Mouse (Mus musculus): ENCODE measurements around the gene Cldn10.
"Not testable (repeated sequence)": the region's sequence is repeated elsewhere in the genome, so short reads cannot be mapped to it uniquely, and the experiment has no call there.

Gene Cldn10

GRCm38 (mm10) chr14:118782241-118782640, 5.5 kb upstream of the Cldn10 start:
- DNase-seq (ENCODE audit: low spot score), result peak; percentile 34

- DNase-seq (ENCODE audit: low spot score), result peak; percentile 32
These were observed 4.3 kb upstream of the Cldn10 start for GRCm38 (mm10) chr14:118783326-118783935.

- DNase-seq (ENCODE audit: low spot score), result no peak
These were observed 2.5 kb downstream of the Cldn10 start for GRCm38 (mm10) chr14:118790217-118790616.

- DNase-seq (ENCODE audit: low spot score), result no peak
These were observed 5.2 kb downstream of the Cldn10 start for GRCm38 (mm10) chr14:118792957-118793356.

- no peak for DNase-seq (ENCODE audit: low spot score)
These were observed 5.7 kb downstream of the Cldn10 start for GRCm38 (mm10) chr14:118793416-118793815.

- no peak for DNase-seq (ENCODE audit: low spot score)
These were observed 6.5 kb downstream of the Cldn10 start for GRCm38 (mm10) chr14:118794196-118794595.

- no peak for DNase-seq (ENCODE audit: low spot score)
These were observed 7.2 kb downstream of the Cldn10 start for GRCm38 (mm10) chr14:118794893-118795292.

- no peak for DNase-seq (ENCODE audit: low spot score)
These were observed 8.4 kb downstream of the Cldn10 start for GRCm38 (mm10) chr14:118795915-118796693.

GRCm38 (mm10) chr14:118796694-118797058, 9.0 kb downstream of the Cldn10 start:
- no peak for DNase-seq (ENCODE audit: low spot score)

- DNase-seq (ENCODE audit: low spot score), result no peak
These were observed 9.6 kb downstream of the Cldn10 start for GRCm38 (mm10) chr14:118797270-118797669.

- no peak for DNase-seq (ENCODE audit: low spot score)
These were observed 12.2 kb downstream of the Cldn10 start for GRCm38 (mm10) chr14:118799918-118800317.

GRCm38 (mm10) chr14:118803936-118804335, 16.2 kb downstream of the Cldn10 start:
- no peak for DNase-seq (ENCODE audit: low spot score)

GRCm38 (mm10) chr14:118804351-118804750, 16.6 kb downstream of the Cldn10 start:
- no peak for DNase-seq (ENCODE audit: low spot score)

- no peak for DNase-seq (ENCODE audit: low spot score)
These were observed 19.9 kb downstream of the Cldn10 start for GRCm38 (mm10) chr14:118807653-118808052.

- not testable (repeated sequence) for DNase-seq (ENCODE audit: low spot score)
These were observed 20.5 kb downstream of the Cldn10 start for GRCm38 (mm10) chr14:118808183-118808582.

- DNase-seq (ENCODE audit: low spot score), result no peak
These were observed 22.0 kb downstream of the Cldn10 start for GRCm38 (mm10) chr14:118809686-118810085.

- not testable (repeated sequence) for DNase-seq (ENCODE audit: low spot score)
These were observed 23.5 kb downstream of the Cldn10 start for GRCm38 (mm10) chr14:118811256-118811655.

GRCm38 (mm10) chr14:118813111-118813510, 25.4 kb downstream of the Cldn10 start:
- no peak for DNase-seq (ENCODE audit: low spot score)

GRCm38 (mm10) chr14:118816503-118816902, 28.8 kb downstream of the Cldn10 start:
- DNase-seq (ENCODE audit: low spot score), result peak; percentile 57

- peak; percentile 44 for DNase-seq (ENCODE audit: low spot score)
These were observed 32.4 kb downstream of the Cldn10 start for GRCm38 (mm10) chr14:118820111-118820510.

- DNase-seq (ENCODE audit: low spot score), result no peak
These were observed 35.1 kb downstream of the Cldn10 start for GRCm38 (mm10) chr14:118822816-118823215.

GRCm38 (mm10) chr14:118823313-118823712, 35.6 kb downstream of the Cldn10 start:
- DNase-seq (ENCODE audit: low spot score), result no peak

GRCm38 (mm10) chr14:118826346-118826745, 38.6 kb downstream of the Cldn10 start:
- no peak for DNase-seq (ENCODE audit: low spot score)

Measured in testis, postnatal 10 days (tissue).